Mouse (Mus musculus) erythroblast, embryonic 14.5 days (primary cell): ENCODE measurements around the gene 2810408A11Rik.

Source experiments
- GATA1 ChIP-seq: IDR thresholded peaks from 2 replicates; pipeline ENCODE4 v1.6.1; 2012; ENCODE audit warnings: low read length, inconsistent platforms, mixed read lengths
- TAL1 ChIP-seq: IDR thresholded peaks from 3 replicates; pipeline ENCODE4 v1.6.1; 2012; ENCODE audit warnings: low read length, inconsistent platforms, mixed read lengths

DNA sequence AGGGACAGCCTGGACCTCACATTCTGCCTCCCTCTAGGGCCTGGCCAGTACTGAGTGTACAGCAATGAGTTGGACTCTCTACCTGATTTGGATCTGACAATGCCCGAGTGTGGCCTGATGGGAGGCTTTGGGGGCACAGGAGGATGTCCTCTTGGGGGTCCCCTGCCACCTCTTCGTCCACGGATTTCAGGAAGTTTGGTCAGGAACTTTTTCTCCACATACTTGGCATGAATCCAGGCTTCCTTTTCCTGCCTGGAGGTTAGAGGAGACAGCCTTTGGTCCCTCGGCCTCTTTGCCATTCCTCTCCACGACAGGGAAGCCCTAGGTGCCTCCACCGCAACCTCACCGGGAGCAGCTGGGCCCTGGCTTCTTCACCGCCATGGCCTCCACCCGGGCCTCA lies 16.5 kb downstream of the 2810408A11Rik start:
- TF ChIP-seq GATA1 (no peak), TAL1 (no peak)
